Mouse (Mus musculus) left cerebral cortex, postnatal 25 days (tissue): ENCODE measurements at regions not wholly inside any gene's neighbourhood (a gene's known extent, or its start where the extent isn't known, plus 50 kb on each side); places are given as distances from the start of the nearest gene placed in this dataset.

Experiments used
- DNase-seq, 2 experiments: peaks; one replicate each; pipeline ENCODE4 v3.0.0; 2022; ENCODE audit warnings: low spot score in 2 of 2, mixed read lengths in 1 of 2
- intact Hi-C: fragments of 180-260 bp; cut with DNase I; formaldehyde crosslinking; loops from one replicate; pipeline ENCODE4 v1.15.1; 2025

DNA sequence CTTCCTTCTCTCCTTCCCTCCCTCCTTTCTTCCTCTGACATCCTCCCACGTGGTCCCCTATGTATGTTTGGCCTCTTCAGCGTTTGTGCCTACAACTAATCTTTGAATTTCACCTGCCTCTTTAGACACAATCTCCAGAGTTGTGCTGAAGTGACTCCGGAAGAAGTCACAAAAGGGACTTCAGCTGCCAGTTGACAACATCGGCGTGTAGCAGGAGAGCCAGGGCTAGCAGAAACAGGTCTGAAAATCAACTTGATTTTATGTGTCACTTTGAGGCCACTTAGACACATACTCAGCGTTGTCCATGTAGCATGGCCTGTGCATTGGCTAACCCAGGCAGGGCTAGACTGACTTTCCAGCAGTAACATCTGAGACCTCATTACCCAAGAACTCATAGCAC is 317.2 kb downstream of the Cd83 start:
- DNase-seq, result no peak
- intact Hi-C loops, result no loop called here

DNA sequence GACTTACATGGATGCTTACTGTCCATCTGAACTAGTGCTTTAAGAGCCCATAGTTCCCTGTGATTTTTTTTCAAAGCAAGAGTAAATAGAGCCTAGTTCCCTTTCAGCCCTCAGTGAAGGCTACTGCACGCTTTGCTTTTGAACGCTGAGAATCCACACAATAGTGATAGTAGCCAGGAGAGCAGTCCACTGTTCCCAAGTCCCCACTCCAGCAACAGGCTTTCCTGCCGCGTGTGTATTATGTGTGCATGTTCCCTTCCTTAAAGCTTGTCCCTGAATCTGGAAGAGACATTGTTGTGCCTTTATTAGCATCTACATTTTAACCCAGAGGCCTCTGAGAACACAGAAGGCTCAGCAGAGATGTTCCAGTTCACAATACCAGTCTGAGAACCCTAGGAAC is 317.7 kb downstream of the Cd83 start:
- intact Hi-C loops, result no loop called here
- DNase-seq, result no peak

DNA sequence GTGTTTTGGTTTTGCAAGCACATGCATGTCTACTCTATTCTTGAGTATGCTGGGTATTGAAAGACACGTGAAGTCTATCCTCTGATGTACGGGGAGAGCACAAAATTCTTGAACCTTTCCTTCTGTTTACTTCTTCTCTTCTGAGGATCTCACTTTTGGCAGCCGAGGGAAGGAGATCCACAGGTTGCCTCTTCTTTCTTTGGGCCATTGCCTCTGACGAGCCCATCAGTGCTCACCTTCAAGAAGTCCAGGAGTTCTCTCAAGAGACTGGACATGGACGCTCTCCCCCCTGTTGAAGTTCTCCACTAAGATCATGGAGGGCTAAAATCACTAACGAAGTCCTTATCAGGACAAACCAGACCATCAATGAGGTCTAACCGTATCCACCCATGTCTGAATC is 318.8 kb downstream of the Cd83 start:
- DNase-seq, result no peak
- intact Hi-C loops, result no loop called here

DNA sequence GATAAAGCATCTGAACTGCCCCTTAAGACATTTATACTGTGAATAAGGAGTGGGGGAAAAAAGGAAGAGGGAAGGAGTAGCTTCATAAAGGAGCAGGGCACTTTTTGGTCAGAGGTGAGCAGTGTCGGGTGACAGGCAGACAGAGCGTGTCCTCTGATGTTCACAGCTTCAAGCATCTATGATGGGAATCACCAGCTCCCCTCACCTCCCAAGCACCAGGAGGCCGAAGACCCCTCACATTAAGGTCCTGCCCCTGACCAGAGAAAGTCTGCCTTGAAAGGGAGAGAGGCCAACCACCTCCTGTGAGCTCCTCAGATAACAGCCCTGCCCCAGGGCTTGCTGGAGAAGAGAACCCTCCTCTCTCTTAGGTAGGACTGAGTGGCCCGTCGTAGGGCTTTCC is 320.6 kb downstream of the Cd83 start:
- no peak for DNase-seq

DNA sequence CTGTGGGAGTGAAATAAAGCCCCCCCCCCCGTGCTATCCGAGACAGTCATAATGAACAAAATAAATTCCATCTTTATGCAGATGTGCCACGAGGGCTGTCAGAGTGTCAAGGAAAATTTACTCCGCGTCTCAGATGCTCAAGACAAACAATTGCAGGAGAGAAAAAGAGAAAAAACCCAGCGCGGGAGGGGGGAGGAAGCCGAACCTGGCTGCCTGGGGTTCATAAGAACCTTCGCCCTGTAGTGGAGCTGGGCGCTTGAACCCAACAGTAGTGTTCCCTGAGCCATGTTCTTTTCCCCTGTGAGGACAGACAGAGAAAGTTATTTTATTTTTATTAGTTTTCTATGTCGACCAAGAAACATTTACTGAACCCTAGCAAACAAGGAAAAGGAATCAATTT is 324.1 kb downstream of the Cd83 start:
- intact Hi-C loops, result no loop called here
- no peak for DNase-seq

More for the DNA sequence above, 320.6 kb downstream of the Cd83 start:
- intact Hi-C loops, result no loop called here

DNA sequence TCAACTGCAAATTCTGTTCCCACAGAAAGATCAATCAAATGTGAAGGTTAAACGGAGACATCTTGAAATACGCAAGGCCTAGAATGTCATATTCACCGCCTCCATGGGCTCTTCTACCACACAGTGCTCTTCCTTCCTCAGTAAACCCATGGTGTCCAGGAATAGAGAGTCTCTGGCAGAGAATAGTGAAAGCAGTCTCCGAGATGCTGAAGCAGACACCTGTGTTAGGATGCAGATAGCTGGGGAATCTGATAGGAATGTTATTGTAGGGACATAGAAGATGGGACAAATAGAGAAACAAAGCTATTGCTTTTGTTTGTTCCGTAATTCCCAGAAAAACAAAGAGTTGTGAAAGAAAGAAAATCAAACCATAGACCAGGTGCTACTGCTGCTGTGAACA is 328.5 kb downstream of the Cd83 start:
- intact Hi-C loops, result no loop called here
- DNase-seq, result no peak

DNA sequence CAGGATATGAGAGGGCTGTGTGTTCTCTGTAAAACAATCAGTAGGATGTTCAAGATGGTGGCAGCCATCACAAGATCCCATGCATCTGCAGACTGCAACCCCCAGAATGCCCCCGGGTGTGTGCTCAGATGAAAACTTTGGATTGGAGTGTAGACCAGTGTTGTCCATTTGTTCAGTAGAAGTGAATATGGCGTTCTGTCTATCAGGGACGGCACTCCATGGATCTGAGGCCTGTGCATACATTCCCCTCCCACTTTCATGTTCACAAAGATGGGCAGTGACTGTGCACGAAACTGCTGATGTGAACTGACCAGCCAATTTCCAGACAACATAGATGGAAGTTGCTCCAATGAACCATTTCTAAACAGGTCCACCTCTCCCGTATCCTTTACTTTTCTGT is 330.3 kb downstream of the Cd83 start:
- intact Hi-C loops, result no loop called here
- no peak for DNase-seq

DNA sequence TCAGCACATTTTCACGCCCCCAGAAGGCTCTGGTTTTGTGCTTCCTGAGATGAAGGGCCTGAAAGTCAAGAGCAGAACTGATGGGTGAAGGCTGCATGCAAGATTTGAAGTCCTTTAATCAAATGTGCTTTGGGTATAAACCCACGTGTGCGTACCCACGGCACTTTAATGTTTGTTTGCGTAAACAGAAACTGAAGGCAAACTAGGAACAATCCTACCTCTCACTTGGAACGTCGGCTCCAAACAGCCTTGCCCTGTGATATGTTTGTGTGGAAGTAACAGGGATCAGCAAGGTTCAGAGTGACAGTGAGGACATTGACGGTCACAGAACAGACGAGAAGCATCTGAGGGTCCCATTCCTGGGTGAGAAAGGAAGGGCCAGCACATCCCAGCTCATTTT is 333.3 kb downstream of the Cd83 start:
- intact Hi-C loops, result no loop called here
- DNase-seq, result no peak

DNA sequence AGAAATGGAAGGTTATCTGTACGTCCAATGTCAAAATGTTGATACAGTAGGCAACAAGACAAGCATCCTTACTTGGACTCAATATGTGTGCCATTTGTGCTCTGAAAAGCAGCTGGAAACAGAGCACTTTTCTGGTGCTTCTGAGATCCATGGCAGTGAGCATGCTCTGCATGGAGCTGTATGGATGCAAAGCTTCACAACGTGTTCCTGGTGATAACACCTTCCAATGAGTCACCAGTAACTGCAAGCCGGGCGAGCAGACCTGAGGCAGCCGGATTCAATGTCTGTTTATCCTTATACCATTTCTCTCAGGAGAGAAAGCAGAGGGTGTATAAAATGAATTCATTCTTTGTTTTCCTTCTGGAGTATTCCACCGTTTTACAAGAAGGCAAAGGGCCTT is 334.3 kb downstream of the Cd83 start:
- peak; percentile 6 to 26 for DNase-seq
- intact Hi-C loops, result no loop called here

DNA sequence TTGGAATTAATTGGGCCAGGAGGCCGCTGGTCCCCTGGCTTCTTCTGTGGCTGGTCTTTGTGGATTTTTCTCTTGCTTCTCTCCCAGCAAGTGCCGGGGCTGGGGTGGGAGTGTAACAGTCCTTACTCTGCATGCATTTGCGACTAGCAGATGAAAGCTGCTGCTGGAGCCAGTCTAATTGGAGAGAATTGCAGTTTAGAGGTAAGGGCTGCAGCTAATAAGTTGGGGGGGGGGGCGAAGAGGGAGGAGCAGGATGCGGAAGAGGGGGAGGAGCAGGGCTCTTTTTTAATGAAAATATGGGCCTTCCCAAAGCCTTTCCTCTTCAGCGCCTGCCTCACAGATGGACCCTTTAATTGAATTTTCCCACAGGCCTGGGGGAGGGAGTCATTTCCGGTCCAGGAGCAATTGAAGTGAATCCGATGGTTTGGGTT is 336.7 kb downstream of the Cd83 start:
- intact Hi-C loops, result no loop called here
- no peak for DNase-seq

DNA sequence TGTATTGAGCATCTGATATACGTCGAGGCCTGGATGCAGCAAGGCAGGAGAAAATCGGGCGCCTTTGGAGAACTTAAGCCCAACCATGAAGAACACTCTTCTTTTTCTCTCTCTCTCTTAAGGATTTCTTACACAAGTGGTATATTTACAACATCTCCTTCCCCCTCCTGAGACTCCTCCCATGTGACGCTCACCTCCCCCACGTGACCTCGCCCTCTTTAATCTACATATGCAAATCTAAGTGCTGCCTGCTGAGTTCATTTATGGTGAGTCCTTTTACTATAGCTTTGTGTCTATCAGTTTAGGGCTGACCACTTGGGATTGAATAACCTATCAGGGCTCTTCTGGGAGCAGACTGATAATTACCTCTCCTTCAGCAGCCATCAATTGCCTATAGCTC is 337.4 kb downstream of the Cd83 start:
- intact Hi-C loops, result no loop called here
- no peak for DNase-seq

DNA sequence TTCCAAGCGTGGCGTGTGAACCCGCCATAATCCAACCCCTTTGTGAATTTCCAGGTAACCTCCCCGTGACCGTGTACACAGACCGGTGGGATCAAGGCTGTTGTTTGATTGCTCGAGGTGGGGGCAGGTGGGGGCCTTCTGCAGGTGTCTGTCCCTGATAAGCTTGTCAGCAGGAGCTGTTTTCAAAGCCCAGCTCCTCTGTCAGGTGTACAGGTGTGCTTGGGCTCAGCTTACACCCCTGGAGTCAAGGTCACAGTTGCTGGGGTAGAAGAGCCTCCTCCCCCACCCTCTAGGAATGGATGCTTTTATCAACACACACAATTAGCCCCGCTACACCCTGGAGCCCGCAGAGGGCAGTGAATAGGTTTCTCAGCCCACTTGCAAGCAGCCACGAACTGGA is 341.6 kb downstream of the Cd83 start:
- intact Hi-C loops, result no loop called here
- DNase-seq, result no peak

DNA sequence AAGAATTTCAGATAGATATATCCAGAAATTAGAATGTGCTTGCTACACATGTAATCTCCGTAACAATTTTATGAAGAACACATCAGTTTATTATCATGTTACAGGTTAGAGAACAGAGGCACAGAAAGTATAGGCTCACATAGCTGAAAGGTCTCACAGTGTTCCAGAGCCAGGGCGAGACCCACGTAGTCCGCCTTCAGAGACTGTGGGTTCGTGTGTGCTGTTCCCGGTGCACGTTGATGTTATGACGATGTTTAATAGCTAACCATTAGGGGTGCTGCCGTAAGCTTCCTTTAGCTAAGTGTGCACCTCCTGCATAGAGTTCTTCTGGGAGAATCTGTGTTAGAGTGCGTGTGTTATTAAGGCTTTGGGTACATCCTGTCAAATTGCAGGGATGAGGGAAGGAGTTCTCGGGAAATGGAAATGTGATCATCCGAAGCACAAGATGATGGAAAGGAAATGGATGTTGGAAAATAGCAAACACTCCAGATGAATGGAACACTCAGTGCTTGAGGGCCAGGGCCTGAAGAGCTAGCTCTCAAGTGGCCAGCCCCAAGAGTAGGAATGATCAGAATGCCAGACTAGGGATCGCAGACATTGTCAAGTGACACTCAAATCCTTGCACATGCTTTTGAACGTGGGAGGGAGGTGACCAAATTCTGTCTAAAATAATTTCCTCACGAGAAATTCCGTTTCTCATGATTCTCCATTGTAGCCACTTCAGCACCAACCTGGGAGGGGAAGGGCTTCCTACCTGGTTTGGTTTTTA is 344.1 kb downstream of the Cd83 start:
- intact Hi-C loops, result no loop called here
- no peak for DNase-seq

DNA sequence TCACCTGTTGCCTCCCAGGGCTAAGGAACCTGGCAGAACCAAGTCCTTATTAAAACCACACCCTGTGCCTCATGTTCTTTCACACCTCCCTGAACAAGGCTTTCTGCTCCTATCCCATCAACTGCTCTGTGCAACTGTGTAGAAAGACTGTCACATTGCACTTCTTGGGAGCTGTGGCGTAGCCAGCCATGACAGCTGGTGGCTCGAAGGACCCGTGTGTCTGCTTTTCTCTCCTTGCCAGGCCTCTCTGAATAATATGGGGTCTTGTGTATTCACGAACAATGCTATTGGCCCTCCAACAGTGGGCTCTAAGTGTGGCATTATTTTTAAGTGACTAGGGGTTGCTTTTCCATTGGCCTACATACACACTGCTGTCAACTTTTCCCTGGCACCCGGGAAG is 347.3 kb downstream of the Cd83 start:
- intact Hi-C loops, result no loop called here
- no peak for DNase-seq

DNA sequence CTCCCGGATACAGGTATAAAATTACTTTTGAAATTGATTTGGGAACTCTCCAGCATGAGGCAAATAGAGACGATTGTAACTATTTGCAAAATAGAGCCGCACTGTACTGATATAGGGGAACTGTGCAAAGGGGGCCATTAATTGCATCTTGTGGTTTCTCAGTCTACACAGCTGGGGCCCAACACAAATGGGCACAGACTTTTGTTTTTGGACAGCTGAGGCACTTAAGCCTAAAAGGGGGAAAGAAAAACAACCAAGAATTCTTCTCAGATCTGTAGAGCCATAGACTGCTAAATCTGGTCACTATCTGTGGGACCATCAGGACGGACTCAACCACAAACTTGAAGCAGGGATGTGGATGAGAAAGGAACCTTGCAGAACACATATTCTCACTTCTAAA is 347.9 kb downstream of the Cd83 start:
- DNase-seq, result no peak

DNA sequence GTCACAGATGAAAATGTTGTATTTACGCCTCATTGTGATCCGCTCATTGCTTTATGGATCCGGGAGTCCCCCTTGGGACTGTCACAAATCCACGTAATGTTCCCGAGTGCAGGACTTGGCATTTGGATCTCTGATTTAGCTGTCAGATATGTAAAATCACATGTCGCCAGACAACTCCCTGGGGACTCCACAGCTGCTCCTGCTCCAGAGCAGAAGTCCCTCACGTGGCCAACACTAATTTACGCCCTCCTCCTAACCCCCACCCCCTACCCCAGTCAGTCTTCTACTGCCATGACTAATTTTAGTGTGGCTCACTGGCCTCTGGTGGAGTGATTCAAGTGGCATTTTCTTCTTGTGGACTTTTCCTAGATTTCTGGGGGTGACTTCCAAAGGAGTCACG is 348.9 kb downstream of the Cd83 start:
- intact Hi-C loops, result no loop called here
- peak in 1 of 2 experiments; percentile 13 for DNase-seq

More for the DNA sequence above, 347.9 kb downstream of the Cd83 start:
- intact Hi-C loops, result no loop called here

DNA sequence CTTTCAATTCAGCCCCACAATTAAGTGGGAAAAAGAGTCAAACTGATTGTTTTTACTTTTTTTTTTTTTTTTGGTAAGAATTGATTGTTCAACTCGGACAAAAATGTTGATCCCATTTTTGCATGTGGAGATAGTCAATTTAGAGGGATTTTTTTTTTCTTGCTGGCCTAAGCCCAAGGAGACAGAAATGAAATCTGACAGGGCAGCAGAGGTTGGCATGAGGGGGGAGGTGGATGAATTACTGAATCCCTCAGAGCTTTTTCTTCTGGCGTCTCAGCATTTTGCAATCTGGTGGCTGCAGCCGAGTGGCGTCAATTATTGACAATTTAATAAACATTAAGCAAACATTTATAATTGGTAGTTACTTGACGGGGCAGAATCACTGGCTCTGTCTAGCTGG is 356.6 kb downstream of the Cd83 start:
- intact Hi-C loops, result no loop called here
- no peak for DNase-seq

DNA sequence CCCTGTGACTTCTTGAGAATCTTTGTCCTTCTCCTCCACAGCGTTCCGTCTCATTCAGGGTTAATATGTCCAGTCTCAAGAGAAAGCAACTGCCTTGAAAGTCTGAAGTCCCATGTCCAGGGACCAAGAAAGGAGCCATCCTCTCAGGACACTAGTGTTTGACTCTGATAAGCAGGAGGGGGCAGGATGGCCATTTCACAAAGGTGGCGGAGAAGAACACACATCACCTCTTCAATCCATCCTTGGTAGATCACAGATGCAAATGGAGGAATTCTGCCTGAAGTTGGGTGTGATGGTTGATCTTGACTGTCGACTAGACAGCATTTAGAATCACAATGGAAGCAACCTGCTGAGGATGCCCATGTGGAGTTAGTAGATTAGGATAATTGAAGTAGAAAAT is 360.9 kb downstream of the Cd83 start:
- intact Hi-C loops, result no loop called here
- DNase-seq, result no peak

DNA sequence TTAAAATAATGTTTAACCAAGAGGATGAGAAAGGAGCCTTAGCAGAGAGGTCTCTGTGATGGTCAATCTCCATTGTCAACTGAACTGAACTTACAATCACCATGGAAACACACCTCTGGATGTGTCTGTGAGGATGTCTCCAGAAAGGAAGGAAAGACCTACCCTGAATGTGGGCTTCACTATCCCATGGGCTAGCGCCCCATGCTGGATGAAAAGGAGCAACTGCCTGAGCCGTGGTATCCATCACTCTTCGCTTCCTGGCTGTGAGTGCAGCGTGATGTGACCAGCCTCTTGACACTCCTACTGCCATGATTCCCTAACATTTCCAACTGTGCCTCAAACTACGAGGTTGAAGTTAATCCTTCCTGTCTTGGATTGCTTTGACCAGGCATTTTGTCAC is 363.3 kb downstream of the Cd83 start:
- intact Hi-C loops, result no loop called here
- no peak for DNase-seq

DNA sequence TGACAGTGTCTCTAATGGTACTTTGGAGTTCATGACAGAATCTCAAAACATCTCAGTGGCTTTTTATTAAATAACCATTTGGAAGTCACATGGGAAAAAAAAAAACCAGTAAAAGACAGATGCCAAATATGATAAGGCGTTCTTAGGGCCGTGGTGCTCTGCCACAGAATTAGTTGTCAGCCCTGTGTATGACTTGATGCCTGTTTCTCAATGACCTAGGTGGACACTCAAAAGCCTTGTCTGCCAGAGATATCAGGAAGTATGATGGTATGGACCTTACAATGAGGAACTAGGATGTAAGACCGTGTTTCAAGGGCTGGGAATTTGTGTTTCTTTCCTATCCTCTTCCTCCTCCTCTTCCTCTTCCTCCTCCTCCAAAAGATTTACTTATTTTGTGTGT is 364.9 kb downstream of the Cd83 start:
- intact Hi-C loops, result no loop called here
- DNase-seq, result no peak

DNA sequence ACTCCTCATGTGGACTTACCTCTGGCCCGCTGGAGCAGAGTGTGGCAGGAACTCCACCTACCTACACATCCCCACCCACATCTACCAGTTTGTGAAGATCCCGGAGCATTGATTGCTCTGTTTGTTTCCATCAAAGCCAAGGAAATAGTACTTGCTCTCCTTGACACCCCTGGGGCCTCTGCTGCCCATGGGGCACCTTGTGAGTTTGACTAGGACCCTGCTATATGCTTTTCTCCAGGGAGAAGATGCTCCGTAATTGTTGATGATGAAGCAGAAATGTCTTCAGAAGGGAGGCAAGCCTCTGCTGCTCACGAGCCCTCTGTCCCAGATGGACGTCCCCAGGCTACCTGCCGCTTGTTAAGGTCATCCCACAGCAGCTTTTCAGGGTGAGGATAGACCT is 367.0 kb downstream of the Cd83 start:
- DNase-seq, result no peak
- intact Hi-C loops, result no loop called here
